Mouse (Mus musculus) testis, adult 2 months (tissue): ENCODE measurements around the gene Npl.

Experiments used
- CTCF ChIP-seq: fragments of 200-500 bp; IDR thresholded peaks from 2 replicates; pipeline ENCODE4 v1.5.1; 2012; ENCODE audit warnings: low read depth, mild to moderate bottlenecking, inconsistent platforms, low read length, moderate library complexity; ENCODE audit not compliant: control insufficient read depth, insufficient read depth, insufficient replicate concordance
- POLR2A ChIP-seq: fragments of 200-500 bp; IDR thresholded peaks from 2 replicates; pipeline ENCODE4 v1.6.1; 2012; ENCODE audit warnings: low read depth, mild to moderate bottlenecking, inconsistent platforms, low read length, moderate library complexity; ENCODE audit not compliant: control insufficient read depth

- no peak for TF ChIP-seq POLR2A
- no peak for TF ChIP-seq CTCF
Observed at GRCm38 (mm10) chr1:153500030-153500429, 49.8 kb downstream of the Npl start.
